Mouse (Mus musculus) intestine, embryonic 16.5 days (tissue): ENCODE data around the gene Cdc20b. TPM values are rescaled to one million over a fixed set of nuclear protein-coding genes. Genes with fewer than 3 reads are reported as not detected.

Source experiments
- ATAC-seq: fragments of 200-750 bp; cut with Nextera tagmentation; 2 replicates; pipeline ENCODE4 v1.8.0; 2017; ENCODE audit warnings: moderate TSS enrichment, moderate library complexity
- H3K27ac ChIP-seq: fragments of 300-500 bp; sonication (generic); 2 replicates; pipeline ENCODE4 v1.5.1; 2014; ENCODE audit warnings: mild to moderate bottlenecking, low read length
- H3K27me3 ChIP-seq: fragments of 300-500 bp; sonication (generic); replicated peaks from 2 replicates; pipeline ENCODE4 v1.6.1; 2014; ENCODE audit warnings: low read length, control low read depth, mixed read lengths; ENCODE audit not compliant: control insufficient read depth, insufficient read depth
- H3K36me3 ChIP-seq: fragments of 300-500 bp; sonication (generic); 2 replicates; pipeline ENCODE4 v1.6.1; 2014; ENCODE audit warnings: low read length, control low read depth; ENCODE audit not compliant: control insufficient read depth, insufficient read depth
- H3K4me1 ChIP-seq: fragments of 300-500 bp; sonication (generic); 2 replicates; pipeline ENCODE4 v1.6.1; 2014; ENCODE audit warnings: low read length, control low read depth, mixed read lengths; ENCODE audit not compliant: control insufficient read depth, insufficient read depth
- H3K4me2 ChIP-seq: fragments of 300-500 bp; sonication (generic); 2 replicates; pipeline ENCODE4 v1.6.1; 2014; ENCODE audit warnings: low read depth, low read length, control low read depth
- H3K4me3 ChIP-seq: fragments of 300-500 bp; sonication (generic); 2 replicates; pipeline ENCODE4 v1.5.1; 2014; ENCODE audit warnings: mild to moderate bottlenecking, low read length
- H3K9ac ChIP-seq: fragments of 300-500 bp; sonication (generic); 2 replicates; pipeline ENCODE4 v1.6.1; 2014; ENCODE audit warnings: low read depth, low read length
- H3K9me3 ChIP-seq: fragments of 300-500 bp; sonication (generic); 2 replicates; pipeline ENCODE4 v1.6.1; 2016; ENCODE audit warnings: low read length, control low read depth; ENCODE audit not compliant: control insufficient read depth
- WGBS: fragments of 180-500 bp; shearing (Covaris S2); extraction: QIAGEN DNeasy Blood & Tissue Kit; methylation state at CpG from one replicate; pipeline ENCODE4 v1.1.7; 2014; 5-methylcytosine and 5-hydroxymethylcytosine counted together
- polyA plus RNA-seq: library from polyadenylated mRNA; unstranded; fragments of >200 nt; fragmentation: Nextera tagmentation; extraction: Ambion mirVana; gene quantifications from 2 replicates; pipeline ENCODE4 v1.2.1, GENCODE M21; 2015

Gene Cdc20b
- polyA plus RNA-seq, 1 experiment from 2014 or later, result not detected

DNA sequence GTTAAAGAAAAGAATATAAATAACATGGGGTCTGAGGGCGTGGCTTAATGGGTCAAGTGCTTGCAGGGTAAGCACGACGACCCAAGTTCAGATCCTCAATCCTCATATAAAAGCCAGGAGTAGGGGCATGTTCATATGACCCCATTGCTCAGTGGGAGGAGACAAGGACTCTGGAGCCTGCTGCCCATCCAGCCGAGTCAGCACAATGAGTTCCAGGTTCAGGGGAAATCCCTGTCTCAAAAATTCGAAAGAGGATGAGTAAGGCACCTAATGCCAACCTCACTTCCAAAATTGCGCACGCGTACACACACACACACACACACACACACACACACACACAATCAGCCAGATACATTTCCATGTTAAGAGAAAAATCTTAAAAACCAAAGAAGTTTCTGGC lies 12.4 kb upstream of the Cdc20b start:
- Histone ChIP-seq H3K27me3 (no peaks in the 10 kb centered on the region), H3K27ac (no peak overlapping the region), H3K4me1 (0 out of 2 replicates have a peak, but pooled peaks cover 4% of the 10 kb centered on the region), H3K9me3 (no peaks in the 10 kb centered on the region), H3K36me3 (no peaks in the 10 kb centered on the region), H3K4me2 (no peak overlapping the region), H3K9ac (no peak overlapping the region), H3K4me3 (no peak overlapping the region)
- 73% methylated on average over 8 of the region's 8 CpGs for WGBS
- peak; percentile 56 for ATAC-seq

DNA sequence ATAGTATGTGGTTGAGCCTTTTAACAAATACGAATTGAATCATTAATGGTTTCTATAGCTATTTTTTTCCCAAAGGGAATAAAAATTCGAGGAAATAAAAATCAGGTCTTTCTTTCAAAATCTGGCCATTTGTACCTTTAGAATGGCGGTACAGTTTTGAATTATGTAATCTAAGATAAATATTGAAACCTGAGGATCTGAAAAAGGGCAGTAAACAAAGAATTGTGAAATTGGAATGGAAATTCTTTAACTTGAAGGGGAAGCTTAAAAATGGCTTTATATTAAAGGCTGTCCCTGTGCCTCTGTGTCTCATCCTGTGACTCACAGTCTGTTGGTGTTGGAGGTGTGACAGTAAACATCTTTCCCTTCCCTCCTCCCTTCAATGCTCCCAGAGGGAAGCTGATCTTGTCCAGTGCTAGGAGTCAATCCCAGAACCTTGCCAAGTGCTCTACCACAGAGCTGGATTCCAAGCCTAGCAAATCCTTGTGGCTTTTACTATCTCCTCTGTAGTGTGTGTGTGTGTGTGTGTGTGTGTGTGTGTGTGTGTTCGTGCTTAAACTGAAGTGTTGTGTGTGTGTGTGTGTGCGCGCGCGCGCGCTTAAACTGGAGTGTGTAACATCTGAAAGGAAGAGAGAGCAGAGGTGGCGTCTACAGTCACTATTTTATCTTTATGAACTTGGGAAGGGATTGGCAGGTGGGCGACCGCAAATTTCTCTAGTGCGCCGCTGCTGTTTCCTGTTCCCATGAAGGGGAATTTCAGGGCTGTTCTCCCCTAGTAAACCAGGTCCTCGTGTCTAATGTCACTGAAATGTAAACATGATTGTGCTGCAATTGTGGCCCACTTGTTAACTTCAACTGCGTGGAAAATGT lies 11.4 kb upstream of the Cdc20b start:
- Histone ChIP-seq H3K4me1 (0 out of 2 replicates have a peak, but pooled peaks cover 4% of the 10 kb centered on the region), H3K27me3 (no peaks in the 10 kb centered on the region; the same call in 1 of the 2 replicates), H3K9me3 (no peaks in the 10 kb centered on the region), H3K36me3 (no peaks in the 10 kb centered on the region), H3K4me2 (no peak overlapping the region), H3K27ac (no peak overlapping the region), H3K9ac (no peak overlapping the region), H3K4me3 (no peak overlapping the region)
- no peak for ATAC-seq
- WGBS, result 66% methylated on average over 17 of the region's 17 CpGs

DNA sequence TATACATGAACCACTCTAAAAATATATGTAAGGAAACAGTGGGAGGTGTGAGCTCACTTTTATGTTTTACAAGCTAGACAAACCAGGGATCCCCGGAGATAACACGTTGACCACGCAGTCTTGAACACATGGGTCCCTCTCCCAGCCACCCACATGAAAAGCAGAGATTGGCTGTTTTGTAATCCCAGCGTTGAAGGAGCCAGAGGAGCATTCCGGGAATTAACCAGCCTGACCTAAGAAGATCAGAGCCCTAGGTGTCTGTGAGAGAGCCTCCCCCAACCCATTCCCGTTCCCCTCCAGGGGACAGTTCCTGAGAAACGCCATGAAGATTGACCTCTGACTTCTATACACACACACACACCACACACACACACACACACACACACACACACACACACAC lies 3.6 kb upstream of the Cdc20b start:
- peaks cover 4% of the 10 kb centered on the region for H3K4me1 ChIP-seq
- H3K4me2 ChIP-seq, result peak overlapping the region; percentile 99
- H3K36me3 ChIP-seq, result no peaks in the 10 kb centered on the region
- 0 out of 2 replicates have a peak, but pooled peaks have one; percentile 27 for ATAC-seq
- no peaks in the 10 kb centered on the region for H3K9me3 ChIP-seq
- peak overlapping the region; percentile 67; the same call in 1 of the 2 replicates for H3K9ac ChIP-seq
- H3K27me3 ChIP-seq, result peaks cover 28% of the 10 kb centered on the region
- peak overlapping the region; percentile 60; the same call in 1 of the 2 replicates for H3K4me3 ChIP-seq
- no peak overlapping the region for H3K27ac ChIP-seq
- 2% methylated on average over 7 of the region's 7 CpGs for WGBS

DNA sequence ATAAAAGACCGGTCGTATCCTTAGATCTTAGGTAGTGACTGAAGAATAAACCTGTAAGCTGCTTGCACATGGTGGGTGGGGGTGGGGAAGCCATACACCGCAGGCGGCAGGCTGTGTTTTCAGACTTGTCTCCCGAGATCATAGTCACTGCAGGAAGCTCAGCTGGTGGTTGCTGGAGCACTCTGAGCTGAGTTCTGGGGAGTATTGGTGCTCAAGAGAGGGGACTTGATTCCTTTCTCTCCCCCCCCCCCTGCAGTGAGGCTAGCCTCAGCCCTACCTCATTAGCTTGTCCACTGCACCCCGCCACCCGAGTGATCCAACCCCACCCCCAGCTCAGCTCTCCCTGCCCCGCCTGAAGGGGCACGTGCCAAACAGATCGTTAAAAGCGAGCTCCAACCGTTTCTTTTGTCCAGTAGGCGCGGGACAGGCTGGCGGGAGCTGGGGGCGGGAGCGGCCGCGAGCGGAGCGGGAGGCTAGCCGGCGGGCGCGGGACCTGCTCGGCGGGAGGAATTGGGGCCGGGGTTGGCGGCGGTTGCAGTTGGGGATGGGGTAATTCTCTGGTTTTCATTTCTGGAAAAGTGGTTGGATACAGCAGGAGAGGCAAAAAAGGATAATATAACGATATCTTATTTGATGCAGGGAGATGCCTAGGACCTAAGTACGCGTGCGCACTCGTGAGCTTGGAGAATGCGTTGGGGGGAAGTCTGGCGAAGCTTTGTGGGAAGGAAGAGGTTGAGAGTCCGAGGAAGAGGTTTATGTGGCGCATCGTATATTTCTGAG lies 2.9 kb upstream of the Cdc20b start:
- Histone ChIP-seq H3K27ac (no peak overlapping the region), H3K9me3 (no peaks in the 10 kb centered on the region), H3K4me2 (peak overlapping the region; percentile 99), H3K4me3 (peak overlapping the region; percentile 60), H3K9ac (peak overlapping the region; percentile 67), H3K36me3 (no peaks in the 10 kb centered on the region), H3K27me3 (peaks cover 28% of the 10 kb centered on the region), H3K4me1 (peaks cover 4% of the 10 kb centered on the region)
- WGBS, result under 1% methylated on average over 40 of the region's 40 CpGs
- ATAC-seq, result peak; percentile 42

DNA sequence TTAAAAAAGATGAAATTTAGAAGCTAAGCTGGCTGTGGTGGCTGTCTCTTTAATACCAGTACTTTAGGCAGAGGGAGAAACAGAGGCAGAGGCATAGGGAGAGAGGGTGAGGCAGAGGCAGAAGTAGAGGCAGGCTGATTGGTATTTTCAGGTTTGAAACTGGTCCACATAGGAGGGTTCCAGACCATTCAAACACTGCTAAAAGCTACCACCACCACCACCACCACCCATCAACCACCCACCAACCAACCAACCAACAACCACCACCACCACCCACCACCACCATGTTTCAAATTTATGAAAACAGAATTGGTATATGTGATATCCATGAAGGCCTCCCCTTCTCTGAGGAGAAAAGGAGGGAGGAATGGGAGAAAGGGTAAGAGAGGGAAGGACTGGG lies 2.1 kb upstream of the Cdc20b start:
- Histone ChIP-seq H3K9me3 (no peaks in the 10 kb centered on the region), H3K36me3 (no peaks in the 10 kb centered on the region), H3K9ac (no peak overlapping the region), H3K27me3 (peaks cover 31% of the 10 kb centered on the region), H3K27ac (no peak overlapping the region), H3K4me3 (no peak overlapping the region), H3K4me1 (peaks cover 4% of the 10 kb centered on the region), H3K4me2 (no peak overlapping the region)
- no peak for ATAC-seq

DNA sequence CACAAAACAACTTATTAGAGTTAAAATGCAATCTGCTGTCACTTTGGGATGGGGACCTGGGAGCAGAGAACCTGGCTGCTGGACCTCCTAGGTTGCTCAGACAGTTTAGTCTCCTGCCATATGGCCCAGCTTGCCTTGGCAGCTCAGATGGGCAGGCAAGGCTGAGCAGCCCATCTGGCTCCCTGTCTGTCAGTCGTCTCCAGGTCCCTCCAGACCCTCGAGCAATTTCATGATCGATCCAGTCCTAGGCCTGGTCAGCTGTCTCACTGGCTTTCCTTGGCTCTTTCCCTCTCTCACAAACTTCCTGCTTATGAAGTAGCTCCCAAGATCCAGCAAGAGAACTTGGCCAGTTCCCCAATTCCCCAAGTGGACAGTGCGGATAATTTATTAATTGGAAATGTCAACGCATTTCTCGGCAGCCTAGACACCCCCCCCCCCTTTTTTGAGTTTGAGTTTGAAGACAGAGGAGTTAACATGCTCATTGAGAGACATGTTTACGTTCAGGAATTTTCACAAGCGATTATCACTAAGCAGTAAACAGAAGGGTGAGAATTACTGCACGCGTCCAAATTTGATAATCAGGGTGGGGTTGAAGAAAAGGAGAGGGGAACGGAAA lies 532 bp upstream of the Cdc20b start:
- Histone ChIP-seq H3K4me1 (peaks cover 4% of the 10 kb centered on the region), H3K4me3 (peak overlapping the region; percentile 52), H3K4me2 (peak overlapping the region; percentile 91), H3K36me3 (no peaks in the 10 kb centered on the region), H3K27ac (no peak overlapping the region), H3K9ac (no peak overlapping the region), H3K9me3 (no peaks in the 10 kb centered on the region), H3K27me3 (peaks cover 31% of the 10 kb centered on the region; the same call in 1 of the 2 replicates)
- ATAC-seq, result no peak
- 1% methylated on average over 11 of the region's 11 CpGs for WGBS

DNA sequence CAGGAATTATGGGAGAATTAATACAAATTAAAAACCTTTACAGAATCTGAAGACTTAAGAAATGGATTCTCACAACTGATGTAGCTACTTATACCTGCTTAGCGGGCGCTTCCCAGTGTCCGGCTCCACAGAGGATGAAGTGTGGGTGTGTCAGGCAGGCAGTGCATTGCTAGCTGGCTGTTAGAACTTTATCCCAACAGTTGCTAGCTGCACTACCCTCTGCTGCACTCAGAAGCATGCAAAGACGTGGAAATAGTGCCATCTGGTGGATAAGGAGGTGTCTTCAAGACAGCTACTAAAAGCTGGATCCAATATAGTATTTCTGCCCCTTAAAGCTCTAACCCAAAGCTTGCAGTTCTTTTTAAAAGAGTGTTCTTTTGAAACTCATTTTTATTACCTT lies 941 bp downstream of the Cdc20b start:
- no peak overlapping the region for H3K9ac ChIP-seq
- ATAC-seq, result peak; percentile 92
- 0% methylated on average over 4 of the region's 4 CpGs for WGBS
- no peak overlapping the region for H3K27ac ChIP-seq
- H3K9me3 ChIP-seq, result no peaks in the 10 kb centered on the region
- H3K36me3 ChIP-seq, result no peaks in the 10 kb centered on the region
- peak overlapping the region; percentile 52 for H3K4me3 ChIP-seq
- peaks cover 28% of the 10 kb centered on the region; the same call in 1 of the 2 replicates for H3K27me3 ChIP-seq
- H3K4me2 ChIP-seq, result peak overlapping the region; percentile 91
- peaks cover 4% of the 10 kb centered on the region for H3K4me1 ChIP-seq

DNA sequence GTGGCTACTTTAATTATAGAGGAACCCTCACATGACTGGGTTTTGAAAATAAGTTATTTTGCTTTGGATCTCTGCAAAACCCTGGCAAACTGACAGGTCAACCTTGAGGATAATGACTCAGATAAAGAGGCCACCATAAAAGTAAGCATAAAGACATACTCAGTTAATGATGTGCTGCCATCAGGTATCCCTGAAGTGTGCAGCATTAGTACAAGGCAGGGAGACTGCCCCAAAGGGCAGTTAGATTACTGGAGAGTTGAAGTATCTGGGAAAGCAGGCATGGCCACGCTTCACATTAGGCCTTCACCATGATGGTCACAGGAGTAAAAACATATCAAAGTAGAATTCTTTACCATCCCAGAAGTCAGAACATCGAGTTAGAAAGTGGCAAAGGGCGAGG lies 10.0 kb downstream of the Cdc20b start:
- peak overlapping the region; percentile 48 for H3K4me2 ChIP-seq
- WGBS, result 43% methylated on average over 3 of the region's 3 CpGs
- H3K36me3 ChIP-seq, result peaks cover 5% of the 10 kb centered on the region; the same call in 1 of the 2 replicates
- no peaks in the 10 kb centered on the region for H3K9me3 ChIP-seq
- H3K4me3 ChIP-seq, result peak overlapping the region; percentile 55
- no peaks in the 10 kb centered on the region for H3K27me3 ChIP-seq
- H3K4me1 ChIP-seq, result no peaks in the 10 kb centered on the region; the same call in 1 of the 2 replicates
- no peak for ATAC-seq
- no peak overlapping the region for H3K27ac ChIP-seq
- H3K9ac ChIP-seq, result peak overlapping the region; percentile 67; the same call in 1 of the 2 replicates
